Mouse (Mus musculus) liver, embryonic 11.5 days (tissue): ENCODE measurements around the gene Efna3. TPM values are rescaled to one million over a fixed set of nuclear protein-coding genes. Genes with fewer than 3 reads are reported as not detected.

ENCODE experiments used
- ATAC-seq: fragments of 200-750 bp; cut with Nextera tagmentation; replicated peaks from 2 replicates; pipeline ENCODE4 v1.8.0; 2017; ENCODE audit warnings: moderate number of reproducible peaks, mild to moderate bottlenecking, moderate TSS enrichment, moderate library complexity; ENCODE audit not compliant: low FRiP score
- DNase-seq: peaks from one replicate; pipeline ENCODE4 v3.0.0-alpha.2; 2017; ENCODE audit warnings: low spot score
- H3K27ac ChIP-seq: fragments of 300-500 bp; sonication (generic); 2 replicates; pipeline ENCODE4 v1.5.1; 2014; ENCODE audit warnings: mild to moderate bottlenecking, low read depth, low read length, control low read depth
- H3K27me3 ChIP-seq: fragments of 300-500 bp; sonication (generic); replicated peaks from 2 replicates; pipeline ENCODE4 v1.6.1; 2014; ENCODE audit warnings: low read length, mixed read lengths; ENCODE audit not compliant: control insufficient read depth, insufficient read depth
- H3K36me3 ChIP-seq: fragments of 300-500 bp; sonication (generic); 2 replicates; pipeline ENCODE4 v1.6.1; 2014; ENCODE audit warnings: mild to moderate bottlenecking, low read length, moderate library complexity, mixed read lengths; ENCODE audit not compliant: control insufficient read depth, insufficient read depth
- H3K4me1 ChIP-seq: fragments of 300-500 bp; sonication (generic); replicated peaks from 2 replicates; pipeline ENCODE4 v1.6.1; 2014; ENCODE audit warnings: low read length, mixed read lengths; ENCODE audit not compliant: control insufficient read depth, insufficient read depth
- H3K4me2 ChIP-seq: fragments of 300-500 bp; sonication (generic); 2 replicates; pipeline ENCODE4 v1.6.1; 2014; ENCODE audit warnings: mild to moderate bottlenecking, control low read depth, moderate library complexity
- H3K4me3 ChIP-seq: fragments of 300-500 bp; sonication (generic); 2 replicates; pipeline ENCODE4 v1.5.1; 2014; ENCODE audit warnings: low read depth, low read length, control low read depth
- H3K9ac ChIP-seq: fragments of 300-500 bp; sonication (generic); 2 replicates; pipeline ENCODE4 v1.6.1; 2014; ENCODE audit warnings: low read depth, low read length, control low read depth
- H3K9me3 ChIP-seq: fragments of 300-500 bp; sonication (generic); 2 replicates; pipeline ENCODE4 v1.6.1; 2016; ENCODE audit warnings: low read length, inconsistent platforms, mixed read lengths; ENCODE audit not compliant: control insufficient read depth
- WGBS: fragments of 180-500 bp; shearing (Covaris S2); extraction: QIAGEN DNeasy Blood & Tissue Kit; methylation state at CpG from one replicate; pipeline ENCODE4 v1.1.7; 2014; 5-methylcytosine and 5-hydroxymethylcytosine counted together
- polyA plus RNA-seq: library from polyadenylated mRNA; unstranded; fragments of >200 nt; fragmentation: Nextera tagmentation; extraction: Ambion mirVana; gene quantifications from 2 replicates; pipeline ENCODE4 v1.2.1, GENCODE M21; 2014

Efna3 gene
- polyA plus RNA-seq, 1 experiment from 2014 or later: 3.9 TPM

DNA sequence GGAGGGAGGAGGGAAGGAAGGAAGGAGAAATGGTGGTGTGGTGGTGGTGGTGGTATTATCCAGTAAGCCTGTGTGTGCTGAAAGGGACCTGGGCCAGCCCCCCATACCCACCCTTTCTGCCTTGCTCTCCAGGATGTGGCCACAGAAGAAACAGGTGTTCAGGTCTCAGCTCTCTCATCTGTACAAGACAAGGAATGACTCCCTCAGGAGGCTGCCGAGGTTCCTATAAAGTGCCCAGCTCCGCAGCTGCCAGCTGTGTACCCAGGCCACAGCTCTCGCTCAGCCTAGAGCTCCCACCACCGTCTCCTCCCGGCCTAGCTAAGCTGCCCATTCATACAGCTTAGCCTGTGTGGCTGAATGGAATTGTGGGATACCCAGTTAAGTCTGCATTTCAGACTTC is 30.5 kb downstream of the Efna3 start:
- no peaks in the 10 kb centered on the region; the same call in 1 of the 2 replicates for H3K4me1 ChIP-seq
- H3K4me2 ChIP-seq: no peak overlapping the region
- no peaks in the 10 kb centered on the region for H3K9me3 ChIP-seq
- no peak overlapping the region for H3K27ac ChIP-seq
- no peaks in the 10 kb centered on the region for H3K36me3 ChIP-seq
- H3K4me3 ChIP-seq: no peak overlapping the region
- no peak overlapping the region for H3K9ac ChIP-seq
- 0 out of 2 replicates have a peak, but pooled peaks cover 2% of the 10 kb centered on the region for H3K27me3 ChIP-seq
- no peak for ATAC-seq
- DNase-seq: no peak
- WGBS: 82% methylated on average over 5 of the region's 5 CpGs

DNA sequence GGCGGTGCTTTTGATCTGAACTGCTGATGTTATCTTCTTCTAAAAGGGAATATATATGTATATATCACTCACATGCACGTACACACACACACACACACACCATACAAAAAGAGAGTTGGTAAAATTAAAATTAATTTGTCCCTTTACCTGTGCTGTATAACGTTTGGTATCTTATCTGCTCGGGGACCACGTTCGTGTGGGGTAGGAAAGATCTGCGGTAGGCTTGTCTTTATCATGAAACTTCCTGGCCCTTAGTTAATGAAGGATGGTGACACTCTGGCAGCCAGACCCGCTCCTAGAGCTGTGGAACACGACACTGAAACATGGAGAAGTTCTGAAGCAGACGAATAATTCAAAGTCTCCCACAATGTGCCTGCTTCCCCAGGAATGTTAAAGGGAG is 30.9 kb downstream of the Efna3 start:
- 35% methylated on average over 10 of the region's 10 CpGs for WGBS
- 0 out of 2 replicates have a peak, but pooled peaks cover 2% of the 10 kb centered on the region for H3K27me3 ChIP-seq
- H3K4me2 ChIP-seq: no peak overlapping the region
- ATAC-seq (no peak), DNase-seq (no peak)
- H3K27ac ChIP-seq: no peak overlapping the region
- H3K4me3 ChIP-seq: no peak overlapping the region
- H3K36me3 ChIP-seq: no peaks in the 10 kb centered on the region
- no peaks in the 10 kb centered on the region; the same call in 1 of the 2 replicates for H3K4me1 ChIP-seq
- no peaks in the 10 kb centered on the region for H3K9me3 ChIP-seq
- H3K9ac ChIP-seq: no peak overlapping the region

GRCm38 (mm10) chr3:89288503-89288928 is 34.2 kb downstream of the Efna3 start:
- ATAC-seq (no peak), DNase-seq (peak; percentile 28)
- no peak overlapping the region for H3K27ac ChIP-seq
- 0 out of 2 replicates have a peak, but pooled peaks cover 4% of the 10 kb centered on the region for H3K27me3 ChIP-seq
- no peaks in the 10 kb centered on the region for H3K36me3 ChIP-seq
- no peak overlapping the region for H3K9ac ChIP-seq
- H3K4me3 ChIP-seq: no peak overlapping the region
- no peaks in the 10 kb centered on the region for H3K9me3 ChIP-seq
- 41% methylated on average over 7 of the region's 7 CpGs for WGBS
- no peaks in the 10 kb centered on the region for H3K4me1 ChIP-seq
- H3K4me2 ChIP-seq: no peak overlapping the region

GRCm38 (mm10) chr3:89287286-89287685 is 35.5 kb downstream of the Efna3 start:
- Histone ChIP-seq H3K36me3 (no peaks in the 10 kb centered on the region), H3K4me3 (no peak overlapping the region), H3K4me1 (no peaks in the 10 kb centered on the region), H3K27me3 (0 out of 2 replicates have a peak, but pooled peaks cover 4% of the 10 kb centered on the region), H3K9ac (no peak overlapping the region), H3K4me2 (no peak overlapping the region), H3K9me3 (no peaks in the 10 kb centered on the region), H3K27ac (no peak overlapping the region)
- DNase-seq (peak; percentile 26), ATAC-seq (no peak)
- 59% methylated on average over 5 of the region's 5 CpGs for WGBS

DNA sequence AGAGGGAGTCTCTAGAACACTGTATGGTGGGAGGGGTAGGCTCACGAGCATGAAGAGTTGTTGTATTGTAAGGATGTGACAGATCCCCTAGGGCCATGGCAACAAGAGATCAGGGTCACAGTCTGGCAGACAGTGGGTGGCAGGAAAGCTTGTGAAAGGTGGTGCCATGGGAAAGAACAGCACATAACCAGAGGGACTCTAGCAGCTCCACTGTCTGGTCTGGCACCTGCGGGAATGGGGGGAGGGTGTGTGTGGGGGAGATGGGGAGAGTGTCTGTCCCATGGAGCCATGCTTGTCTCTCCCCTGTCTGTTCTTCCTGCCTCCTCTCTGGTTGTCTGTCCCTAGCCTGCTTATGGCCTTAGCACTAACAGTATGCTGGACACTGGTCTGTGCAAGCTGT is 37.2 kb downstream of the Efna3 start:
- Histone ChIP-seq H3K4me2 (no peak overlapping the region; the same call in 1 of the 2 replicates), H3K9me3 (no peaks in the 10 kb centered on the region), H3K9ac (no peak overlapping the region), H3K4me3 (no peak overlapping the region), H3K4me1 (peaks cover 6% of the 10 kb centered on the region), H3K36me3 (no peaks in the 10 kb centered on the region), H3K27ac (no peak overlapping the region), H3K27me3 (peaks cover 17% of the 10 kb centered on the region)
- WGBS: 40% methylated on average over 2 of the region's 2 CpGs
- ATAC-seq (no peak), DNase-seq (peak; percentile 27)

- no peak overlapping the region for H3K27ac ChIP-seq
- H3K9ac ChIP-seq: no peak overlapping the region
- H3K4me1 ChIP-seq: peaks cover 15% of the 10 kb centered on the region
- DNase-seq (no peak), ATAC-seq (no peak)
- H3K27me3 ChIP-seq: peaks cover 29% of the 10 kb centered on the region
- H3K9me3 ChIP-seq: no peaks in the 10 kb centered on the region
- no peak overlapping the region for H3K4me3 ChIP-seq
- 82% methylated on average over 3 of the region's 3 CpGs for WGBS
- H3K36me3 ChIP-seq: no peaks in the 10 kb centered on the region
- H3K4me2 ChIP-seq: no peak overlapping the region
Observed at GRCm38 (mm10) chr3:89284261-89284660, 38.5 kb downstream of the Efna3 start.

DNA sequence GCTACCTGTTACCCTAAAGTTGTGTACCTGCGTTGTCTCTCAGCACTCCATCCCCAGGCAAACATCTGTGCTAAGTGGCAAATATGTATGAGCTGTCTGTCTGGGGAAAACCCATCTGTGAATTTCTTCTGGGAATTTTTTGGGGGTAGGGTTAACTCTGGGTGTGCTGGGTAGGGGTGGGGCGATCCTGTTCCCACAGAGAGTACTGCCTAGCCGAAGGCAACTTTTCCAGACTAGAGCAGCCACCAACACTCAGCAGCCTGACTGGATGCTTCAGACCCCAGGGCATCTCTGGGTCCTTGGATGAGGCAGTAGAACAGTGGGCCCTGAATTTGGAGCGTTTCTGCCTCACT is 40.5 kb downstream of the Efna3 start:
- Histone ChIP-seq H3K4me2 (no peak overlapping the region), H3K27ac (no peak overlapping the region), H3K4me1 (peaks cover 26% of the 10 kb centered on the region), H3K9me3 (no peaks in the 10 kb centered on the region), H3K9ac (no peak overlapping the region), H3K4me3 (no peak overlapping the region), H3K36me3 (no peaks in the 10 kb centered on the region), H3K27me3 (peaks cover 46% of the 10 kb centered on the region)
- DNase-seq: no peak
- ATAC-seq: no peak
- 24% methylated on average over 4 of the region's 4 CpGs for WGBS

GRCm38 (mm10) chr3:89281579-89282290 is 41.0 kb downstream of the Efna3 start:
- Histone ChIP-seq H3K27ac (no peak overlapping the region), H3K9me3 (no peaks in the 10 kb centered on the region), H3K9ac (no peak overlapping the region), H3K36me3 (no peaks in the 10 kb centered on the region), H3K4me2 (peak overlapping the region; percentile 94), H3K4me1 (peaks cover 26% of the 10 kb centered on the region), H3K27me3 (peaks cover 50% of the 10 kb centered on the region), H3K4me3 (peak overlapping the region; percentile 56)
- 13% methylated on average over 20 of the region's 20 CpGs for WGBS
- ATAC-seq (no peak), DNase-seq (peak; percentile 80)
